Mouse (Mus musculus): Measurements from ENCODE around the gene Tapbpl. TPM values are rescaled to one million over a fixed set of nuclear protein-coding genes. Genes with fewer than 3 reads are reported as not detected.

Tapbpl gene
- total RNA-seq, 1 experiment from 2014 or later: 29.7 TPM

GRCm38 (mm10) chr6:125179601-125180000, 52.1 kb downstream of the Tapbpl start:
- ATAC-seq (replicated peaks in 1 of 2; ENCODE audit: insufficient read depth in 1 of 2, low FRiP score in 2 of 2, low TSS enrichment in 1 of 2, low read depth in 1 of 2, poor library complexity in 2 of 2, severe bottlenecking in 2 of 2): no peak

GRCm38 (mm10) chr6:125175469-125175868, 56.2 kb downstream of the Tapbpl start:
- no peak for ATAC-seq (replicated peaks in 1 of 2; ENCODE audit: insufficient read depth in 1 of 2, low FRiP score in 2 of 2, low TSS enrichment in 1 of 2, low read depth in 1 of 2, poor library complexity in 2 of 2, severe bottlenecking in 2 of 2)

Other genes starting within 250 kb of the Tapbpl start
- gene Pianp, start 235.2 kb downstream of the Tapbpl start, total RNA-seq (2017): not detected in 2 replicates
- gene Zfp384, start 222.7 kb downstream of the Tapbpl start, total RNA-seq (2017): 29.0 and 29.2 TPM in 2 replicates
- gene Ing4, start 192.1 kb downstream of the Tapbpl start, total RNA-seq (2017): 92.9 and 101 TPM in 2 replicates
- gene Acrbp, start 182.2 kb downstream of the Tapbpl start, total RNA-seq (2017): 7.6 and 7.8 TPM in 2 replicates
- 8.0 and 8.8 TPM in 2 replicates for gene Lpar5, start 163.9 kb downstream of the Tapbpl start, total RNA-seq (2017)
- 499 and 599 TPM in 2 replicates for gene Chd4, start 135.9 kb downstream of the Tapbpl start, total RNA-seq (2017)
- gene Nop2, start 100.0 kb downstream of the Tapbpl start, total RNA-seq (2017): 58.8 and 63.4 TPM in 2 replicates
- gene Iffo1, start 86.6 kb downstream of the Tapbpl start, total RNA-seq (2017): 13.3 and 14.2 TPM in 2 replicates
- gene Gapdh, start 65.4 kb downstream of the Tapbpl start, total RNA-seq (2017): 727 and 879 TPM in 2 replicates
- gene Ncapd2, start 40.2 kb downstream of the Tapbpl start, total RNA-seq (2017): 199 and 281 TPM in 2 replicates
- 72.6 and 78.6 TPM in 2 replicates for gene Mrpl51, start 40.1 kb downstream of the Tapbpl start, total RNA-seq (2017)
- 7.7 and 13.7 TPM in 2 replicates for gene Vamp1, start 16.3 kb downstream of the Tapbpl start, total RNA-seq (2017)
- 170 and 196 TPM in 2 replicates for gene Cd27, start 5.2 kb upstream of the Tapbpl start, total RNA-seq (2017)
- gene Tuba3a, start 54.2 kb upstream of the Tapbpl start, total RNA-seq (2017): not detected in 2 replicates
- gene Ltbr, start 82.0 kb upstream of the Tapbpl start, total RNA-seq (2017): 18.6 and 68.1 TPM in 2 replicates
- gene Scnn1a, start 88.8 kb upstream of the Tapbpl start, total RNA-seq (2017): 0.79 and 1.1 TPM in 2 replicates
- gene Tnfrsf1a, start 117.5 kb upstream of the Tapbpl start, total RNA-seq (2017): 27.6 and 47.9 TPM in 2 replicates
- 0.19 and 0.25 TPM in 2 replicates for gene Plekhg6, start 148.9 kb upstream of the Tapbpl start, total RNA-seq (2017)